Mouse (Mus musculus): ENCODE data around the gene Toporsl. TPM values are rescaled to one million over a fixed set of nuclear protein-coding genes. Genes with fewer than 3 reads are reported as not detected.

Gene Toporsl
- polyA plus RNA-seq (2012; rRNA removed): not detected in 2 replicates

GRCm38 (mm10) chr4:52595927-52596326 lies at the start of gene Toporsl:
TSS of gene Toporsl (plus strand) at chr4:52596274.

Other genes starting within 250 kb of the Toporsl start
- 5.1 and 5.7 TPM in 2 replicates for gene Smc2, start 157.0 kb upstream of the Toporsl start, polyA plus RNA-seq (2012; rRNA removed)
- 2.9 and 3.5 TPM in 2 replicates for gene Vma21-ps, start 99.0 kb upstream of the Toporsl start, polyA plus RNA-seq (2012; rRNA removed)
- not detected in 2 replicates for gene Olfr275, start 218.3 kb downstream of the Toporsl start, polyA plus RNA-seq (2012; rRNA removed)